Mouse (Mus musculus): ENCODE measurements around the gene Coq8b.

The Coq8b gene

DNA sequence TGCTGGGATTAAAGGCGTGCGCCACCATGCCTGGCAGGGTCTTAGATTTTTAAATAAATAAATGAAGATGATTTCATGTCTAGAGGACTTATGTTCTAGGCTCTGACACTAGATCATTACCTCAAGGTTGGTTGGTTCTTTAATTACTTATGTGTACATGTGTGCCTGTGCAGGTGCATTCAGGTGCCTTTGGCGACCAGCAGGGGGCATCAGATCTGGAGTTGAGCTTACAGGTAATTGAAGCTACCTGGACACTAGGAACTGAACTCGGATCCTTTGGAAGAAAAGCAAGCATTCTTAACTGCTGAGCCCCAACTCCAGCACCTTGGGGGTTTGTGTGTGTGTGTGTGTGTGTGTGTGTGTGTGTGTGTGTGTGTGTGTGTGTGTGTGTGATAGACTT is 2.0 kb upstream of the Coq8b start:
- peak; percentile 56 for DNase-seq

DNA sequence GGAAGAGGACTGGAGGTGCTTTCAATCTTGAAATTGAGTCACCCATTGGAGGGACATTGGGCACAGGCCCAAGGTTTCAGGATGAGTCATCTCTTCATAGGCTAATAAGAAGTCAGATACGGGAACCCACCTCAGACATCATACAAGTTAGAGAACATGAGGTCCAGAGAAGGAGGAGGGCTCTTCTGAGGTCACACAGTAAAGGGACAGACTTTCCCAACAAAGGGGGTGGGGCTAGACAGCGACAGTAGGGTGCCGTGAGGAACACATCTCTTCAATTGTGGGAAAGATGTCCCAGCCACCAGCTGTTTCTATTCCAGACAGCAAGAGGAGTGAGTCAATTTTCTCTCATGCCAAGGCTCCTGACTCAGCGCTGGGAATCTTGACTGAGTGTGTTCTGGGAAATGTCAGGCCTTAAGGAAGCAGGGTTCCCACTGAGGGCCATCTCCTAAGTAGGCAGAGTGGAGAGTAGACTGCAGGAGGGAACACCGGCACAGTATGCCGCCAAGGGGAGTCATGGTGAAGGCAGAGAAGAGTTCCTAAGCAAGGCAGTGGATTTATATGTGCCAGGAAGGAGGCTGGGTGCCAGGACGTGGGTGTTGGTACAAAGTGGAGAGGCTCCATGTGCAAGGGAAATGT is 1.0 kb upstream of the Coq8b start:
- no peak for DNase-seq

DNA sequence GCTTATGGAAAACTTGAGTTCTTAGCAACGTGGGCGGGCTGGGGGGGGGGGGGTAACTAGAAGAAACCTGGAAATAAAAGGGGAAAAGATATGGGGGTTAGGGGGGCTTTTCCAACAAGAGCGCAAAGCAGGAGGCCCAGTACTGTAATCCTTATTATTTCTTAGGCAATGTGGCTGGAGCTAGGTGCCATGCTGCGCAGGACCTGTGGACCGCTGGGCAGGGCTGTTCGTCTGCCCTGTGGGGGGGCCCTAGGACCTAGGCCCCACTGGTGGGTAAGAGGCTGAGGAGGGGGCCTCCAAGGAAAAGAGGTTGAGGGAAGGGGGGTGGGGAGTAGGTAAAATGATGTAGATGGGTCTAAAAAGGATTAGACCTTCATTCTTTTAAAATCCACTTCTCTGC is 477 bp downstream of the Coq8b start:
- no peak for DNase-seq

- DNase-seq, result no peak
Measured at GRCm38 (mm10) chr7:27235726-27236125, 2.9 kb downstream of the Coq8b start.

- no peak for DNase-seq
Measured at GRCm38 (mm10) chr7:27237527-27237926, 4.7 kb downstream of the Coq8b start.

DNA sequence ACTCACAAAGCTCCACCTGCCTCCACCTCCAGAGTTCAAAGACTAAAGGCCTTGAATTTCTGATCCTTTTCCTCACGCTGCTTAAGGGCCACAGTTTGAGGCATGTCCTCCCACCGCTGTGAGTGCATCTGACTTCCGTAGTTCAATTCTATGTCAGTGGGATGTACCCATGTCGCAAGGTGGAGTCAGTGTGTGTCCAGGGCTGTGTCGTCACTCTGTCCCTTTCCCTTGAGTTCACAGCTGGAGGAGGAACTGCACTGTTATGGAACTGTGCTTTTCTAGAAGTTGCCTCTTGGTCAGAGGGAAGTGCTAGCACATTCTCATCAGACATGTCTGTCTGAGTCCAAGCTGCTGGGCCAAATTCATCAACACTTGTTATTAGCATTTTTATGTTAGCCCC is 5.7 kb downstream of the Coq8b start:
- no peak for DNase-seq

DNA sequence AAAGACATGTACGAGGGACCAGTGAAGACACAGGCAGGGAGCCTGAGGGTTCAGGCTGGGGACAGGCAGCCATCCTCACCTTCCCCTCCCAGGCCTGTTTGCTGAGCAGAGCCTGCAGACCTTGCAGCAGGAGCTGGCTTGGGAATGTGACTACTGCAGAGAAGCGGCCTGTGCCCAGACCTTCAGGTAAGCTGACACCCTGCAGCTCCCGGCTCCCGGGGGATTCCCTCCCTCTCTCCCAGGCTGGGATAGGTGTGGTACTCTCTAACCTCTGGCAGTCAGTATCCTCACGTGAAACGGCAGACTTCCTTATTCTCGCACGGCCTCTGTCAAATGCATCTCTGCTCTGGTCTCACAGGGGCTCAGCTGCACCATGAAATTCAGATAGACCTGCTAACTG is 10.4 kb downstream of the Coq8b start:
- DNase-seq, result no peak

GRCm38 (mm10) chr7:27244088-27244487 is 11.3 kb downstream of the Coq8b start:
- peak; percentile 41 for DNase-seq

DNA sequence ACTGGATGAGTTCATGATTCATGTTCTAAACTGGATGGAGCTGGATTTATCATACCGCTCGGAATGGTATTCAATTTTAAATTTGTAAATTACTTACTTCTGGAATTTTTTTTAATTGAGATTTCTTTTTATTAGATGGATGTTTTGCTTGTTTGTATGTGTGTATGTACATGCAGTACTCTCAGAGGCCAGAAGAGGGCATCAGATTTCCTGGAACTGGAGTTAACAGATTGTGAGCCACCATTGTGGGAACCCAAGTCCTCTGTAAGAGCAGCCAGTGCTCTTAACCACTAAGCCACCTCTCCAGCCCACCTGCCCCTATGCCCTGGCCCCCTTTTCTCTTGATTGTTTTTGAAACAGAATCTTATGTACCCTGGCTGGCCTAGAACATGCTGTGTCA is 16.3 kb downstream of the Coq8b start:
- peak; percentile 39 for DNase-seq

- no peak for DNase-seq
Measured at GRCm38 (mm10) chr7:27249928-27250327, 17.1 kb downstream of the Coq8b start.

- peak; percentile 64 for DNase-seq
Measured at GRCm38 (mm10) chr7:27251946-27252345, 19.1 kb downstream of the Coq8b start.

DNA sequence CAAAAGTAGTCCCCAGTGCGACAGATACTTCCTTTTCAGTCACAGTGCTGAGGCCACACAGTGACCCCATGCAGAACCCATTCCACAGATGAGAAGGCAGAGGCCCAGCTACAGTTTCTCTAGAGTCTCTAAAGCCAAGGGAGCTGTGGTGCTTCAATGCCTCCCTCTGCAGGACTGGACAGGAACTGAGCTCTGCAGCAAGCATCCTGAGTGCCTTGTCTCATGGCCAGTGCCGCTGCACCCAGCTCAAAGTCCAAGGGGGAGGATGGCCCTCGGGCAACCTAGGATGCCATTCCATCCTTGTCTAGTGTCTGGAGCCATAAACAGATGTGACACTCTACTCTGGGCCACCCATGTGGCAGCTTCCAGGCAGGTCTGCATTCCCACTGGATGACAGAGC is 22.9 kb downstream of the Coq8b start:
- DNase-seq, result peak; percentile 12

DNA sequence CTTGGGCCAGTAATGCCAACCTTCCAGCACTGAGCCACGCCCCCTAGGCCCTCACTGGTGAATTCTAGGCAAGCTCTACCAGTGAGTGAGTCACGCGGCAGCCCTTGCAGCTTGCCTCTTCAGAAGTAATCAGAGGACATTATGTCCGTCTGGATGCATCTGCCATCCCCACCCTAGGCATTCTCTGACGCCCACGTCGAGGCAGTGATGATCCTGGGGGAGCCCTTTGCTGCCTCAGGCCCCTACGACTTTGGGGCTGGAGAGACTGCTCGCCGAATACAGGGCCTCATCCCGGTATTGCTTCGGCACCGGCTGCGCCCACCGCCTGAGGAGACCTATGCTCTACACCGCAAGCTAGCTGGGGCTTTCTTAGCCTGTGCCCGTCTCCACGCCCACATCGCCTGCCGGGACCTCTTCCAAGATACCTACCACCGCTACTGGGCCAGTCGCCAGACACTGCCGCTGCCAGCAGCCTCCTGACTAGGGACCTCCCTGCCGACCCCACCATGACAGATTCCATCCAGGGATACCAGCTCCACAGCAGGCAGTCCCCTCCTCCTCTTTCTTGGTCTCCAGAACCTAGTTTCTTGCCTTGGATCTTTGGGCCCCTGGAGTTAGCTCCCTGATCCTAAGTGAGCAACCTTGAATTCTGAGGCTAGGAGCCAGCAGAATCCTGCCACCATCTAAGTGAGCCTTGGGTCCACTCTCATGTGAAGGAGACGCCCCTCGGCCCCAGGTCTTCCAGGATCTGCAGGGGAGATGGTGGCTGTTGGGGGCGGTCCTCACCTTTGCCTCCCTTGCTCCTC is 24.4 kb downstream of the Coq8b start:
- peak; percentile 37 for DNase-seq

DNA sequence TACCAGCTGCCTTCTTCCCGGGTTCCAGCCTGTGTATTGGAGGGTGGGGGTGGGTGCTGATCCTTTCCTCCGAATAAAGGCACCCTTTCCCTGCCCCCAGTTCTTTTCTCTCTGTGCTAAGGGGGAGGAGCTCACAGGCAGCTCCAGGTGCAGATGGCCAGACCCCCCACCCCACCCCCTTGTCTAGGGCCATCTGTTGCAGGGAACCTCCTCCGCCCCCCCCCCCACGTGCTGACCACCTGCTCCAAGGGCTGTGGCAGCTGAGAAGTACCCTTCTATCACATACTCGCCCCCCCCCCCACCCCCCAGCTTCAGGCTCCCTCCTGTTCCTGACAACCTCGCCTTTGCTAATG is 25.0 kb downstream of the Coq8b start:
- no peak for DNase-seq

DNA sequence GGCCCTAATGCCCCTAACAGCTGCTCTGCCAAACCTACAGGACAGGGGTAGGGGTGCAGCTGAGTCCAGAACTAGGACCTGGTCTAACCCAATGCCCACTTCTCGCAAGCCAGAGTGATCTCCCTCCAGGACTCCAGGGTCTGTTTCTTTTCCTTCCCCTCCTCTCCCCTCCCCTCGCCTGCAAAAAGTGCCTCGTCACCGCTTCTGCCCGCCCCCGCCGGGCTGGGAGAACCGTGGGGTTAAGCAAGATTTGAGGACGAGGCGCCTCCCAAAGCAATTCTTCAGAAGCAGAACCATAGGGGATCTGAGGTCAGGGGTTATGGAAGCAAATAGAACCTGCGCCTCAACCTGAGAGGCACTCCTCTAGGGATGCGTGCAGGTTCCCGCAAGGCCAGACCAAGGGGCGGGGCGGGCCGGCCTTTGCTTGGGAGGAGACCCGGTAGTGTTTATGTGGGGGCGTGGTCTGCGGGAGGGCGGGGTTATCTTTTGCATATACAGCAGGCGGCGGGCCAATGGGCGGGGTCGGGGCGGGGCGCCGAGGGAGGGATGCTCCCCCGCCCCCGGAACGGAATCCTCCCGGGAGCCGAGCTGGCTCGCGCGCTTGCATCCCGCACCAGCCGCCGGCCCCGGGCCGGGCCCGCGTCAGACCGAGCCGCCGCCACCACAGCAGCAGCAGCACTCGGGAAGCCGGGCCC is 25.5 kb downstream of the Coq8b start, which contains the start of gene Numbl:
Gene Numbl (plus strand): TSS at position 229 of the 695 bp plus-strand sequence.
- peak; percentile 100 for DNase-seq

DNA sequence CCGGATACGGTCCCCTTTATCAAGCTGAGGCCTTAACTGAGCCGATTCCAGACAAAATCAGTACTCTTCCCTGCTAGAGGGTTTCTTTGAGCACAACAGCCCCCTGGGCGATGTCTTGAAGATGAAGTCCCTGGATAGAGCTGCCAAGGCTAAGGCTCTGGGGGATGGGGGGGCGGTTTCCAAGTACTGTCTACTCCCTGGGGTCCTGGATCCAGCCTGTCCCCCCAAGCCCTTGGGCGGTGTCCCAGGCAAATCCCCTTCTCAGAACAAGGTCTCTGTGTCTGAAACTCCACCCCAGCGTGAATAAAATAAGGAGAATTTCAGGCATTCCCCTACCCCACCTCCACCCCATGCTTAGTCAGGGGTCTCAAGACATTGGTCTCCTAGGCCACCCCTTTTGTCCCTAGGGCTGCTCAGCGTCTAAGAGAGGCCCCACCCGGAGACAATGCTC is 26.5 kb downstream of the Coq8b start:
- no peak for DNase-seq

DNA sequence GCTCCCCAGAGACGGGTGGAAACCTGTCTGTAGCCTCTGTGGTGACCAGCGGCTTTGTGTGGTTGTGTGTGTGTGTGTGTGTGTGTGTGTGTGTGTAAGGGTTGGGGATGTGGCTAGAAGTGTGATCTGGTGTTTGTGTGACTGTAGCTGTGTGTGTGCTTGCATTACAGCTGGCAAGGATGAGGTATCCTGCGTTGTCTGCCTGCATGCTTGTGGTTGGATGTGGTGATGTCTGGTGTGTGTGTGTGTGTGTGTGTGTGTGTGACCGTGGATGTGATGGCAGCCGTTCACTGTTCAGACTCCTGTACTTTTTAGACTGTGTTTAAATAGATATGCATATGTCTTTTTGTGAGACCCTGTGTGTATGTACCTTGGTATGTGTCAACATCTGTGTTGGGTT is 26.9 kb downstream of the Coq8b start:
- no peak for DNase-seq

DNA sequence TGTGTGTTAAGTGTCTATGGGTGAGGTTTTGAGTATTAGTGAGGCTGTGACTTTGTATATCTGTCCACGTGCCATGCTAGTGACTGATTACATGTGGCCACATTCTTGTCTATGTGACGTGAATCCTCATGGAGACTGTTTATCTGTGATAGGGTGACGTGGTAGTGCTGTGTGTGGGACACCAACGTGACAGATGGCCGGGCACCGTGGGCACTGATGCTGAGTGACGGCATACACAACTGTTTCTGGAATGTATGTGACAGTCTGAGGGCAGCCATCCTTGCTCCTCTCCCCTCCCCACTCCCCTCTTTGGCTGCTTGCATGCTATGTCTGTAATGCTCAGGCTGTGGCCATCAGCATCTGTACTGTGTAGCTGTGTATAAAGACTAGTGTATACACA is 28.0 kb downstream of the Coq8b start:
- DNase-seq, result no peak

GRCm38 (mm10) chr7:27261888-27262287 is 29.1 kb downstream of the Coq8b start:
- no peak for DNase-seq

GRCm38 (mm10) chr7:27264761-27265160 is 31.9 kb downstream of the Coq8b start:
- DNase-seq, result no peak

- no peak for DNase-seq
Measured at GRCm38 (mm10) chr7:27266515-27267128, 33.8 kb downstream of the Coq8b start.

GRCm38 (mm10) chr7:27271423-27271822 is 38.6 kb downstream of the Coq8b start:
- peak; percentile 12 for DNase-seq

GRCm38 (mm10) chr7:27273739-27274351 is 41.0 kb downstream of the Coq8b start:
- peak; percentile 85 for DNase-seq
